Mouse (Mus musculus) ES-Bruce4 (cell line): ENCODE data around the gene Gm38431. TPM values are rescaled to one million over a fixed set of nuclear protein-coding genes. Genes with fewer than 3 reads are reported as not detected.

Source experiments
- H3K27ac ChIP-seq: 2 replicates; pipeline ENCODE4 v1.5.1; 2012; ENCODE audit warnings: low read length, inconsistent platforms; ENCODE audit not compliant: insufficient read depth
- H3K27me3 ChIP-seq: 2 replicates; pipeline ENCODE4 v1.6.1; 2012; ENCODE audit warnings: mild to moderate bottlenecking, low read length, inconsistent platforms; ENCODE audit not compliant: control insufficient read depth, poor library complexity, insufficient read depth, severe bottlenecking
- H3K36me3 ChIP-seq: 2 replicates; pipeline ENCODE4 v1.6.1; 2012; ENCODE audit warnings: inconsistent platforms, mild to moderate bottlenecking, low read length, moderate library complexity; ENCODE audit not compliant: control insufficient read depth, poor library complexity, insufficient read depth, severe bottlenecking
- H3K4me1 ChIP-seq: one replicate; pipeline ENCODE4 v1.8.1; 2011; ENCODE audit warnings: low read length; ENCODE audit not compliant: control insufficient read depth, insufficient read depth
- H3K4me3 ChIP-seq: 2 replicates; pipeline ENCODE4 v1.5.1; 2011; ENCODE audit warnings: low read depth, mild to moderate bottlenecking, low read length
- H3K9ac ChIP-seq: 2 replicates; pipeline ENCODE4 v1.6.1; 2012; ENCODE audit warnings: low read depth, mild to moderate bottlenecking, inconsistent platforms; ENCODE audit not compliant: poor library complexity, severe bottlenecking
- H3K9me3 ChIP-seq: replicated peaks from 2 replicates; pipeline ENCODE4 v1.6.1; 2012; ENCODE audit warnings: mild to moderate bottlenecking, low read length, inconsistent platforms; ENCODE audit not compliant: control insufficient read depth, poor library complexity, insufficient read depth, severe bottlenecking
- CTCF ChIP-seq: IDR thresholded peaks from one replicate; pipeline ENCODE4 v1.8.1; 2011; ENCODE audit warnings: low read depth, low read length
- EP300 ChIP-seq: IDR thresholded peaks from 2 replicates; pipeline ENCODE4 v1.6.1; 2011; ENCODE audit warnings: low read depth, low read length; ENCODE audit not compliant: insufficient read depth
- POLR2A ChIP-seq: IDR thresholded peaks from one replicate; pipeline ENCODE4 v1.8.1; 2011; ENCODE audit warnings: low read length; ENCODE audit not compliant: insufficient read depth
- polyA plus RNA-seq: library from polyadenylated mRNA; stranded (reverse); fragments of >200 nt; gene quantifications from 2 replicates; pipeline ENCODE4 v1.2.4, GENCODE M21; 2011; ENCODE audit warnings: low read depth; ENCODE audit not compliant: missing spikeins, insufficient read depth, insufficient read length

The Gm38431 gene
- polyA plus RNA-seq, 1 experiment = 4.7 TPM

DNA sequence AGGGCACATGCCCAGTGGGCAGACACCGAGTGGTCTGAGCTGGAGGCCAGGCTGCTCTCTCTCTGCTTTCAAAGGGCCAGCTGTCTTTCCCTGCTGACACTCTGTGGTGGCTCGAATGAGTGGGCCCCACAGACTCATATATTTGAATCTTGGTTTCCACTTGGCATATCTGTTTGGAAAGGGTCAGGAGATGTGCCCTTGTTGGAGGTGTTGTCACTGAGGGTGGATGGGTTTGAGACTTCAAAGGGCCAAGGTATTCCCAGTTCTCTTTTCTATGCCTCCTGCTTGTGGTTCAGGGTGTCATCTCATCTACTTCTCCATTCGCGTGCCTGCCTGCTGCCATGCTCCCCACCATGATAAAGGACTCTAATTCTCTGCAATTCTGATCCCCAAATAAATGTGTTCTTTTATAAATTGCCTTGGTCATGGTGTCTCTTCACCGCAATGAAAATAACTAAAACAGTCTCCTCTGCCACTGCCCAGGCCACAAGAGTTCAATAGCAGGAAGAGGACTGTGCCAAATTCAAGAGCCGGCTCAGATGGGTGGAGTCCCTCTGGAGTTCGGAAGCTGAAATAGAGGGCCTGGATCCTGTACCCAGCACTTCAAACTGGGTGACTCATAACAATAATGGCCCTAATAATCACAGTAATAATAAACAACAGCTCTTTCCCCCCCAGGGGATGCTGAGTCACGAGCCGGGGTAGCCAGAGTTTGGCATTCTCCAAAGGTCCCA, 43.0 kb upstream of the Gm38431 start:
- Histone ChIP-seq H3K4me3 (no peak overlapping the region), H3K9me3 (no peaks in the 10 kb centered on the region), H3K9ac (no peak overlapping the region), H3K36me3 (peaks cover 5% of the 10 kb centered on the region), H3K27ac (no peak overlapping the region), H3K4me1 (no peaks in the 10 kb centered on the region), H3K27me3 (no peaks in the 10 kb centered on the region)
- no peak for TF ChIP-seq EP300
- no peak for TF ChIP-seq CTCF
- no peak for TF ChIP-seq POLR2A

GRCm38 (mm10) chr9:21133064-21133707, 41.4 kb upstream of the Gm38431 start:
- Histone ChIP-seq H3K9ac (no peak overlapping the region), H3K4me3 (no peak overlapping the region), H3K27ac (no peak overlapping the region), H3K9me3 (no peaks in the 10 kb centered on the region), H3K36me3 (no peaks in the 10 kb centered on the region), H3K27me3 (no peaks in the 10 kb centered on the region), H3K4me1 (no peaks in the 10 kb centered on the region)
- TF ChIP-seq EP300 = no peak
- no peak for TF ChIP-seq POLR2A
- no peak for TF ChIP-seq CTCF

GRCm38 (mm10) chr9:21132102-21132775, 40.4 kb upstream of the Gm38431 start:
- Histone ChIP-seq H3K27me3 (no peaks in the 10 kb centered on the region), H3K4me3 (no peak overlapping the region), H3K27ac (no peak overlapping the region), H3K4me1 (no peaks in the 10 kb centered on the region), H3K36me3 (no peaks in the 10 kb centered on the region), H3K9me3 (no peaks in the 10 kb centered on the region), H3K9ac (no peak overlapping the region)
- TF ChIP-seq EP300 (no peak), CTCF (peak; percentile 56)

DNA sequence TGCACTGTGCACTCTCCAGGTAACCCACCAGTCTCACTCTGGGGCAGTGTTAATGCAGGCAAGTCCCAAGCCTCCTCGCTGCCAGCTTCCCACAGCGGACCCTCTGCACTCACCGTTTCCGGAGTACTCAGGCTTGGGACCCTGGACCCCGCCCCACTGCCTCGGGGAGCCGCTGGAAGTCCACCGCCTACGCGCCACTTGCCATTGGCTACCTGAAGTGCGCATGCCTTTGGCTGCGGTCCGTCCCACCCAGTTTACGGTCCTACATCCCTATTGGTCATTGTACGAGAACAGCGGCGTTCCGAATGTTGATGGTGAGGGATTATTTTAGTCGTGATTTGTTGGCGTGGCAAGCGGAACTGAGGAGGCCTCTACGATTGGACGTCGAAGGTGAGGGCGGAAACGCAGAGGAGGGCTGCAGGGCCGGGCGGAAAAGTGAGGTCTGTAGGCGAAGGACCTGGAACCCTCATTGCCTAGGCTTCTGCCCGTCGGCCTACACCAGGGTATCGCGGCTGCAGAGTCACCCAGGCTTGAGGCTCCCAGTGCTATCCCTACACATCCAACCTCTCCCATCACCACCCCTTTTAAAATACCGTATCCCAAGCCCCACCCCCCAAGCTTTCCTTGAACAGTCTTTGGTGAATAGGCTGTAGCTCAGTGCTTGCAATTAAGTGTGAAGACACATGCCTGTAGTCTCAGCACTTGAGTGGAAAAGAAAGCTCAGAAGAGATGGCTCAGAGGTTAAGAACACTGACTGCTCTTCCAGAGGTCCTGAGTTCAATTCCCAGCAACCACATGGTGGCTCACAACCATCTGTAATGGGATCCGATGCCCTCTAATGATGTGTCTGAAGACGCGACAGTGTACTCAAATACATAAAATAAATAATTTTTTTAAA, 39.5 kb upstream of the Gm38431 start, which contains the start of gene Tyk2:
Gene Tyk2, minus strand, starts transcription at position 185 of the 898 bp plus-strand sequence.
- Histone ChIP-seq H3K4me3 (peak within 1 kb of the TSS; percentile 73), H3K27ac (peak within 1 kb of the TSS; percentile 6; the same call in 1 of the 2 replicates), H3K4me1 (no peaks in the 10 kb centered on the region), H3K9me3 (no peaks in the 10 kb centered on the region), H3K27me3 (no peaks in the 10 kb centered on the region), H3K9ac (peak within 1 kb of the TSS; percentile 15), H3K36me3 (no peaks in the 10 kb centered on the region)
- TF ChIP-seq POLR2A (peak; percentile 85), CTCF (no peak)

DNA sequence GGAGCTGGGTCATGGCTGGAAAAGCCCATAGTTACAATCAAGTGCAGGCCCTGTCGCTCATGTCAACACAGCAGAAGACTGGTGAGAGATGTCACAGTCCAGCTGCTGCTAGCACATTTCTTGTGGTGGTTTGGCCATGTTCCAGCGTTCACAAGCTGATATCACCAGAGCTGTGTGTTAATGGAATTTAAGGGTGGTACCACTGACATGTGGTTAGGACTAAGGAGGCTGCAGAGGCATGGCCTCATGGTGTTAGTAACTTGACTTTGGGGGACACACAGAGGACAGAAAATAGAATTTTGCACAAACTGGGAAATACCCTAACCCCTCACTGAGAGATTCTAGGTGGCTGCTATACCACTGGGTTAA, 34.4 kb upstream of the Gm38431 start:
- Histone ChIP-seq H3K36me3 (no peaks in the 10 kb centered on the region), H3K9me3 (no peaks in the 10 kb centered on the region), H3K4me3 (no peak overlapping the region), H3K4me1 (no peaks in the 10 kb centered on the region), H3K27me3 (no peaks in the 10 kb centered on the region), H3K27ac (no peak overlapping the region), H3K9ac (no peak overlapping the region)
- TF ChIP-seq POLR2A = no peak
- no peak for TF ChIP-seq CTCF
- no peak for TF ChIP-seq EP300
